Mouse (Mus musculus): ENCODE measurements around the gene Gm20518. TPM values are rescaled to one million over a fixed set of nuclear protein-coding genes. Genes with fewer than 3 reads are reported as not detected.

Gm20518 gene
- total RNA-seq, 2 experiments from 2014 or later: 0.20 to 0.45 TPM

- no peak for DNase-seq (ENCODE audit: low spot score in 2 of 2)
These were observed 43.0 kb downstream of the Gm20518 start for GRCm38 (mm10) chr16:17848431-17848830.

- no peak for DNase-seq (ENCODE audit: low spot score in 2 of 2)
These were observed 47.6 kb downstream of the Gm20518 start for GRCm38 (mm10) chr16:17843701-17844365.

GRCm38 (mm10) chr16:17842437-17842836 lies 49.0 kb downstream of the Gm20518 start:
- no peak for DNase-seq (ENCODE audit: low spot score in 2 of 2)

GRCm38 (mm10) chr16:17839976-17840375 lies 51.5 kb downstream of the Gm20518 start:
- DNase-seq (ENCODE audit: low spot score in 2 of 2): no peak

GRCm38 (mm10) chr16:17838051-17838450 lies 53.4 kb downstream of the Gm20518 start, which contains the start of gene Car15:
Car15 (minus strand) TSS chr16:17838364.
- DNase-seq (ENCODE audit: low spot score in 2 of 2): no peak

- no peak for DNase-seq (ENCODE audit: low spot score in 2 of 2)
These were observed 56.0 kb downstream of the Gm20518 start for GRCm38 (mm10) chr16:17835481-17835880.

- DNase-seq (ENCODE audit: low spot score in 2 of 2): no peak
These were observed 56.9 kb downstream of the Gm20518 start for GRCm38 (mm10) chr16:17834543-17834942.

GRCm38 (mm10) chr16:17833681-17834399 lies 57.6 kb downstream of the Gm20518 start:
- DNase-seq (ENCODE audit: low spot score in 2 of 2): no peak

GRCm38 (mm10) chr16:17833321-17833680 lies 58.2 kb downstream of the Gm20518 start:
- no peak for DNase-seq (ENCODE audit: low spot score in 2 of 2)

- no peak for DNase-seq (ENCODE audit: low spot score in 2 of 2)
These were observed 58.6 kb downstream of the Gm20518 start, which contains the start of gene B830017H08Rik for GRCm38 (mm10) chr16:17832821-17833220. B830017H08Rik (plus strand) TSS chr16:17833121.

GRCm38 (mm10) chr16:17831781-17832180 lies 59.7 kb downstream of the Gm20518 start:
- no peak for DNase-seq (ENCODE audit: low spot score in 2 of 2)

- no peak for DNase-seq (ENCODE audit: low spot score in 2 of 2)
These were observed 60.9 kb downstream of the Gm20518 start for GRCm38 (mm10) chr16:17830385-17831178.

GRCm38 (mm10) chr16:17828867-17829266 lies 62.6 kb downstream of the Gm20518 start:
- DNase-seq (ENCODE audit: low spot score in 2 of 2): no peak

- no peak for DNase-seq (ENCODE audit: low spot score in 2 of 2)
These were observed 63.2 kb downstream of the Gm20518 start for GRCm38 (mm10) chr16:17828229-17828628.

- no peak for DNase-seq (ENCODE audit: low spot score in 2 of 2)
These were observed 65.0 kb downstream of the Gm20518 start for GRCm38 (mm10) chr16:17826500-17826899.

GRCm38 (mm10) chr16:17816528-17816927 lies 74.9 kb downstream of the Gm20518 start:
- no peak for DNase-seq (ENCODE audit: low spot score in 2 of 2)

- no peak for DNase-seq (ENCODE audit: low spot score in 2 of 2)
These were observed 75.8 kb downstream of the Gm20518 start for GRCm38 (mm10) chr16:17815411-17816402.

GRCm38 (mm10) chr16:17813173-17813572 lies 78.3 kb downstream of the Gm20518 start:
- no peak for DNase-seq (ENCODE audit: low spot score in 2 of 2)

- no peak for DNase-seq (ENCODE audit: low spot score in 2 of 2)
These were observed 79.4 kb downstream of the Gm20518 start for GRCm38 (mm10) chr16:17812120-17812519.

- no peak for DNase-seq (ENCODE audit: low spot score in 2 of 2)
These were observed 81.8 kb downstream of the Gm20518 start for GRCm38 (mm10) chr16:17809711-17810110.

- DNase-seq (ENCODE audit: low spot score in 2 of 2): no peak
These were observed 82.3 kb downstream of the Gm20518 start for GRCm38 (mm10) chr16:17809125-17809524.

Data from adrenal gland, postnatal 4 days (tissue).